Comparison of ENCODE assay signal across 8 mouse cellular contexts in the genomic region with DNA sequence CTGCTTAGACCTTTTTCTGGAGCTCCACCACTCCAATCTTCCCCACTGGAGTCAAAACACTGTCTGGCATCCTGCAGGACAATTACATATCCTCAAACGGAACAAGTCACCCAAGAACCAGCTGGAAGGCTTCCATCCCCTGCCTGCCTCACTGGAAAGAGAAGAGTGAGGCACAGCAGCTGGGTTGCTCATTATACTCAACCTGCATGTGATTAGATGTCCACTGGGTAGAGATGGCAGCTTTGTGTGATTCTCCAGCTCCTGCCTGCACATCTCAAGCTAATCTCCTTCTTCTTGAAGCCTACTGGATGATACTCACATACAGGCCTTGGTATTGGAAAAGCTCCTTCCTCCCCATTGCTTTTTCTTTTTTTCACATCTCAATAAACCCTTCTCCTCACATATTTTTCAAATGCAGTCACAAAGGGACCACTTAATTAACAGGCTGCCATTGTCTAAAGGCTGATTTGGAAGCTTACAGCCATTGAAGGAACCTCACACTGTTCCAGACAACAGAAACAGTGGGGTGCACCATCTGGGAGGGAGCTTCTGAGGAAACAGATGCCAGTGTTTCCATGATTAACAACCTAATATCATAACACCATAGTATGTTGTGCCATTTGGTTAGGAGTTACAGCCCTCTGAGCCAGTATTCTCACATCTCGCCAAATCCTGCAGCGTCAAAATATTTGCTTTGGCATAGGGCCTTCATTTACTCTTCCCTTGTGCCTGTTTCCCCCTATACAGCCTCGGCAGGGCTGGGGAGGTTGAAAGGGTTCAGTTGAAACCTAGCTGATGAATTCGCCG.
DNase-seq lines count a peak whose midpoint lies in the region; ATAC-seq lines count a peak whose summit lies in the region.
"Had no signal": no experiment of that assay in that cellular context is flagged by ENCODE, and none has a peak within 500 bp of the region (broad histone marks: within the 10 kb centered on the region; RNA-seq: fewer than 3 reads in every experiment).

No protein-coding gene starts in this region.

- H3K9me3 ChIP-seq in forebrain, embryonic 16.5 days (ENCODE audit: control insufficient read depth, low read length) = no peaks in the 10 kb centered on the region
- H3K9me3 ChIP-seq: embryonic facial prominence, embryonic 15.5 days had no signal

- ATAC-seq in forebrain, embryonic 16.5 days = peak; percentile 96

- H3K9ac ChIP-seq in forebrain, embryonic 16.5 days (replicated peaks; ENCODE audit: low read depth, low read length) = no peak overlapping the region
- H3K9ac ChIP-seq: embryonic facial prominence, embryonic 15.5 days had no signal

- H3K4me3 ChIP-seq in forebrain, embryonic 16.5 days (replicated peaks; ENCODE audit: low read length) = no peak overlapping the region
- H3K4me3 ChIP-seq: embryonic facial prominence, embryonic 15.5 days had no signal

- H3K27me3 ChIP-seq in forebrain, embryonic 16.5 days (replicated peaks; ENCODE audit: control insufficient read depth, insufficient read depth, low read length) = peaks cover 41% of the 10 kb centered on the region
- H3K27me3 ChIP-seq: embryonic facial prominence, embryonic 15.5 days had no signal

- H3K4me2 ChIP-seq in forebrain, embryonic 16.5 days (ENCODE audit: low read length) = no peak overlapping the region
- H3K4me2 ChIP-seq: embryonic facial prominence, embryonic 15.5 days had no signal

- DNase-seq in left cerebral cortex, postnatal 4 days = peak; percentile 76
- DNase-seq in left cerebral cortex, postnatal 36 days (ENCODE audit: low spot score in 2 of 2) = no peak
- peak; percentile 55 to 61 for DNase-seq in cerebellum, adult 18-20 months
- peak; percentile 51 for DNase-seq in lung, postnatal 25 days (ENCODE audit: low spot score)
- no peak for DNase-seq in left cerebral cortex, adult 18-20 months (ENCODE audit: low spot score in 2 of 2)
- no peak for DNase-seq in spleen, postnatal 4 days (ENCODE audit: low spot score in 2 of 2)

- intact Hi-C loops in left cerebral cortex, postnatal 4 days (cut with DNase I) = no loop called here
- intact Hi-C loops in left cerebral cortex, postnatal 36 days (cut with DNase I) = no loop called here

- no peak overlapping the region for H3K27ac ChIP-seq in forebrain, embryonic 16.5 days (ENCODE audit: low read length)
- H3K27ac ChIP-seq: embryonic facial prominence, embryonic 15.5 days had no signal

- WGBS in forebrain, embryonic 16.5 days = 14% methylated on average over 6 of the region's 6 CpGs

- no peaks in the 10 kb centered on the region for H3K36me3 ChIP-seq in forebrain, embryonic 16.5 days (ENCODE audit: control insufficient read depth, insufficient read depth)
- H3K36me3 ChIP-seq: embryonic facial prominence, embryonic 15.5 days had no signal

- peaks cover 6% of the 10 kb centered on the region for H3K4me1 ChIP-seq in forebrain, embryonic 16.5 days (replicated peaks; ENCODE audit: control insufficient read depth, insufficient read depth, low read length)
- H3K4me1 ChIP-seq: embryonic facial prominence, embryonic 15.5 days had no signal

Comparison
In these comparisons a context has a peak if more than half of its experiments do, and no peak if none do; other contexts are left out.
1. DNase-seq: peak in left cerebral cortex, postnatal 4 days (single experiment), cerebellum, adult 18-20 months (2 of 2) and lung, postnatal 25 days (single experiment); none in left cerebral cortex, postnatal 36 days (0 of 2), left cerebral cortex, adult 18-20 months (0 of 2) and spleen, postnatal 4 days (0 of 2).